Mouse (Mus musculus) adrenal gland, adult 2 months (tissue): Measurements from ENCODE around the gene Prkd2. TPM values are rescaled to one million over a fixed set of nuclear protein-coding genes. Genes with fewer than 3 reads are reported as not detected.

Experiments
- DNase-seq: peaks from one replicate; pipeline ENCODE4 v3.0.0; 2021
- polyA plus RNA-seq: library from polyadenylated mRNA; depleted of rRNA; stranded (reverse); fragments of >200 nt; gene quantifications from 2 replicates; pipeline ENCODE4 v1.2.3, GENCODE M21; 2012
- total RNA-seq, 2 experiments: library from RNA; stranded (reverse); gene quantifications; 2 replicates each; pipeline ENCODE4 v1.2.3; 2021

The Prkd2 gene
- total and polyA plus RNA-seq, 3 experiments, result 16.0 to 39.2 (median 18.4) TPM

DNA sequence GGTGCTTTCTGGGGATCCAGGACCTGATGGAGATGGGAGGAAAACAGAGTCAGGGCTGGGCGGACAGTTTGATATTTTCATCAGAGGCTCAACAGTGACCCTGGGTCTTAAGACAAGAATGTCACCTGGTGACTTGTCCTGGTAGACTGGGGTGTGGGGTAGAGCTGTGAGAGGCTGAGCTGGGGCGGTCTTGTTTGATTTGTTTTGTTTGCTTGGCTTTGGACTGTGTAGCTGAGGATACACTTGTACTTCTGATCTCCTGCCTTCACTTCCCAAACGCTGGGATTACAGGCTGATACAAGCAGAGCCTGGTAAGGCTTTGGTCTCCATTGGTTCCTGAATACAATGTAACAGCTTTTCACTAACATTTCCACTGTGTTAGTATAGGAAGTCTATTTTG lies 24.8 kb downstream of the Prkd2 start:
- DNase-seq, result no peak

DNA sequence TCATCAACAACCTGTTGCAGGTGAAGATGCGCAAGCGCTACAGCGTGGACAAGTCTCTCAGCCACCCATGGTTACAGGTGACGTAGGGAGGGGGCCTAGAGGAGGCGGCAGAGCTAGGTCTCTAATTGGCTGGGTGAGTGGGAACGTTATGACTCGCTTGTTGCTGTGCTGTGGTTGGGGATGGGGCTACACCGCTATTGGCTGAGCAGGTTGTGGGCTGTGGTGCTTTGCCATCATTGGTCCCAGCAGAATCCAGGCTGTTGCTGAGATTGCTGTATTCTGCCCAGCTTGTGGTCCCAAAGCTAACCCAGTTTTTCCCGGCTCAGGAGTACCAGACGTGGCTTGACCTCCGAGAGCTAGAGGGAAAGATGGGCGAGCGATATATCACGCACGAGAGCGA lies 26.8 kb downstream of the Prkd2 start:
- DNase-seq, result peak; percentile 54

DNA sequence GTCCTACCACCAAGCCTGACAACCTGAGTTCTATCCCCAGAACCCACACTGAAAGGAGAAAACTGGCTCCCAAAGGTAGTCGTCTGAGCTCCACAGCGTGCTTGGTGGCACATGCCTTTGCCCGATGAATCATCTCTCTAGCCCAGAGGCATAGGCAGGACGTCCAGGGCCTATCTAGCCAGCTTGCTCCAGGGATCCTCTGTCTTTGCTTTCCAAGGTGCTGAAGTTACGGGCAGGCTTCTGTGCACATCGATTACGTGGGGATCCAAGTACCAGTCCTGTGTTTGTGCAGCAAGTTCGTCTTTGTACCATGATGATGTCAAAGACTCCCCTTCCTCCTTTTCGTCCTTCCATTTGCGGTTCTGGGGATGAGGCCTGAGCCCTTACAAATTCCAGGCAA lies 28.9 kb downstream of the Prkd2 start:
- no peak for DNase-seq

DNA sequence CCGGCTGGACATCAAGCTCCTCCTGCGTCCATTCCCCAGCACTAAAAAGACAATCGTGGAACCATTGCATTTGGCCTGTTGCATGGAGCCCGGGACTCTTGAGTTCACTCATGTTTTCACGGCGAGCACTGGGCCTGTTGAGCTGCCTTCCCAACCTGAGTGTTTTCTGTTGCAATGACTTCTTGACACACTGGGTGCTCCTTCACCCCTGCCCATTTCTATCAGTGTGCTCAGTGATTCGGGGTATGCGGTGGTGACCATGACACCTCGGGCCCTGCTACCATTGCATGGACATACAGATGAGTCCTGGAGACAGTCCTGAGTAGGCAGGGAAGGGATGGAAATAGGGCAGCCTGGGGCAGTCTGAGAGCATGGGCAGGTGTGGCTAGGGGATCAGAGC lies 29.8 kb downstream of the Prkd2 start:
- no peak for DNase-seq

DNA sequence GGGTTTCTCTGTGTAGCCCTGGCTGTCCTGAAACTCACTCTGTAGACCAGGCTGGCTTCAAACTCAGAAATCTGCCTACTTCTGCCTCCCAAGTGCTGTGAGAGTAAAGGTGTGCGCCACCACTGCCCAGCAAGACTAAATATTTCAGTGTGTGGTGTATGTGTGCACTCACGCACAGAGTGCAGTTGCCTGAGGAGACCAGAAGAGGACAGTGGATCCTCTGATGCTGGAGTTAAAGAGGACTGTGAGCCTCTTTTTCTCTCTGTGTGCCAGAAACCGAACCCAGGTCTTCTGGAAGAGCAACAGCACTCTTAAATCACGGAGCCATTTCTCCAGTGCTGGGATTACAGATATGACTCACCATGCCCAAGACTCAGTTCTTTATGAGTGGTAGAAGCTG lies 30.7 kb downstream of the Prkd2 start:
- no peak for DNase-seq

DNA sequence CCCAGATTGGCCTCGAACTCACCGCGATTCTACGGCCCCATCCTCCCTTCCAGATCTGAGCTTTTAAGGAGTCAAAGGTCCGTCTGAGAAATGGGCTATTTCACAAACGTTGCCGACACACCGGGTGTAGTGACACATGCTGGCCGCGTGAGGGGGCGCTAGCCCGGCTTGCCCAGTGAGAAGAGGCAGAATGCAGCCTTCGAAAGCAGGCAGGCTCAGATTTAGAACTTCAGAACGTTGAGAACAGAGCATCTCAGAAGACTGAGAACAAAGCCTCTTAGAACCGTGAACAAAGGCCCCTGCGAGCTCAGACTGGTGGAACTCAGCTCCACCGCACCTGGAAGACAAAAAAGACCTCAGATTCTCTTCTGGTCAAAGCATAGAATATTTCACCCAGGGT lies 31.5 kb downstream of the Prkd2 start:
- DNase-seq, result peak; percentile 80

DNA sequence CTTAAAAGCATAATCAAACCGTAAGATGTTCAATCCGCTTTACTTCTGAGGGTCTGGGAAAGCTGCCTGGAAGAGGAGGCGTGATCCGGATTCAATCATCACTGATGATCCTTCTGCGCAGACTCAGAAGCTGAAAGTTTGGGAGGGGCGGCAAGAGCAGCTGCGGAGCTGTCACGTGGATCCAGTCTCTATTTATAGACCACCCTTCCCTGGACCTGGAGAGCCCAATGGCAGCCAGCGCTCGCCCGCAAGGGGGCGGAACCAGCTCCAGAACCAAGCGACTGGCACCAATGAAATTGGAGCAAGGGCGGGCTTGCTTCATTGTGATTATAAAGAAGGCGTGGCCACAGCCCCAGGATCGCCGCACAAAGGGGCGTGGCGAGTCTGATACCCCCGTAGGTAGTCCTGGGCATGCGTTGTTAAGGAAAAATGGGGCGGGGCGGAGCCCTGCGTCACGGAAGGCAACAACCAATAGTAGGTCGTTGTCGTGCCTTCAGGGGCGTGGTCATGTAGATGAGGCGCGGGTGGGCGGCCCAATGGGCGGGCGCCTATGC lies 32.1 kb downstream of the Prkd2 start:
- peak; percentile 100 for DNase-seq

DNA sequence AGATGAGACGGTGACA lies 32.4 kb downstream of the Prkd2 start, which contains the start of gene Dact3:
TSS of gene Dact3 (plus strand) at position 8 of the 16 bp plus-strand sequence.
- DNase-seq, result no peak

DNA sequence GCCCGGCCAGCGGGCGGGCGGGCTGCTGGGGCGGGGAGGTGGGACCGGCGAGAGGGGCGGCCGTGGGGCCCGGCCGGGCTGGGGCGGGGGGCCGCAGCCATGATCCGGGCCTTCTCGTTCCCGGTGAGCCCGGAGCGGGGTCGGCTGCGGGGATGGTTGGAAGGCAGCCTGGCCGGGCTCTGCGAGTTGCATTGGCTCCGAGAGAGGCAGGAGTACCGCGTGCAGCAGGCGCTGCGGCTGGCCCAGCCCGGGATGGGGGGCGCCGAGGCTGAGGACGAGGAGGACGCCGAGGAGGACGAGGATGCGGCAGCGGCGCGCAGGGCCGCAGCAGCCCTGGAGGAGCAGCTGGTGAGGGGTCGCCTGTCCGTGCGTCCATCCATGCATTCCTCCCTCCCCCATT lies 32.6 kb downstream of the Prkd2 start:
- no peak for DNase-seq

DNA sequence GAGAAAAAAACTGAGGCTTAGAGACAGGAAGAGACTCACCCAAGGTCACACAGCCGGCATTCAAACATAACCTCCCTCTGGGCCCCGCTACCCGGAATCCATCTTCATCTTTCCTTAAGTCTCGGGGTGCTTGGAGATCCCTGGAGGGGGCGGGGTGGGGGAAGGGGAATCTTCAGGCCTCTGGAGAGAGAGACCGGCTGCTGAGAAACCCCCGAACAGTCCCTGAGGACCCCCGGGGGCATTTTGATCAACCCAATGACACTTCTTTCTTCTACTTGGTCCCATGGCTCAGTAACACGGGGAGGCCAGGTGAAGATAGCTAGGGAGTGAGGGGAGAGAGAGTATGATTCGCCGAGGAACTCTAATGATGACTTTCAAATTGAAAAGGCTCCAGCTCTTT lies 33.3 kb downstream of the Prkd2 start:
- no peak for DNase-seq

DNA sequence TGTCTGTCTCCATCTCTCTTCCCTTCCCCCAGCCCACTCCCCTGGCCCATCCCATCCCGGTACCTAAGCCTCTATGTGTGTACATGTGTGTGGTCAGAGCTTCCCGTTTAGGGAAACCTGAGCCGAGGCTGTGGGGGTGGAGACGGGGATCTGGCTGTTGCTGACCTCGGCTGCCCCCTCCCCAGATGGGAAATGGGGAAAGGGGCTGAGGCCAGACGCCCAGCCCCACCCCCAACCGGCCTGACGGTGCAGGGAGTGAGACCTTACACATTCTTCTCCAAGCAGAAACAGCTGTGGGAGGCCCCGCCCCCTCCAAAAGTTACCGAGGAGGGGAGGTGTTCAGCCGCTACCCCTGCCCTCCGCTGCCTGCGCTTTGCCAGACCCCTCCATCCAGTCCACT lies 33.9 kb downstream of the Prkd2 start:
- DNase-seq, result no peak

DNA sequence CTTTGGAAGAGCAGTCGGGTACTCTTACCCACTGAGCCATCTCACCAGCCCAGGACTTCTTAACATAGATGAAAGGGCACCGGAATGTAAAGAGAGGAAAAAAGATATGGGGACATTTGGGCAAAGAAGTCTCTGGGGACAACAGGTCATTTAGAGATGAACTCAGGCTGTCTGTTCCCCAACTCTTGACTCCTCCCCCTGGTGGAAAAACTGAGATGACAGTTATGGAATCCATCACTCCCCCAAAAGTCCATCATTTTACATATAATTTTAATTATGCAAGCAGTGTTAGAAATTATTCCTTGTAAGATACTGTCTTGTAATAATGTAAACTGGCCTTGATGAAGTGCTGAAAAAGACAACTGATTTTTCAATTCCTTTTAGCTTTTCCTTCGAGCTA lies 35.0 kb downstream of the Prkd2 start:
- DNase-seq, result no peak

DNA sequence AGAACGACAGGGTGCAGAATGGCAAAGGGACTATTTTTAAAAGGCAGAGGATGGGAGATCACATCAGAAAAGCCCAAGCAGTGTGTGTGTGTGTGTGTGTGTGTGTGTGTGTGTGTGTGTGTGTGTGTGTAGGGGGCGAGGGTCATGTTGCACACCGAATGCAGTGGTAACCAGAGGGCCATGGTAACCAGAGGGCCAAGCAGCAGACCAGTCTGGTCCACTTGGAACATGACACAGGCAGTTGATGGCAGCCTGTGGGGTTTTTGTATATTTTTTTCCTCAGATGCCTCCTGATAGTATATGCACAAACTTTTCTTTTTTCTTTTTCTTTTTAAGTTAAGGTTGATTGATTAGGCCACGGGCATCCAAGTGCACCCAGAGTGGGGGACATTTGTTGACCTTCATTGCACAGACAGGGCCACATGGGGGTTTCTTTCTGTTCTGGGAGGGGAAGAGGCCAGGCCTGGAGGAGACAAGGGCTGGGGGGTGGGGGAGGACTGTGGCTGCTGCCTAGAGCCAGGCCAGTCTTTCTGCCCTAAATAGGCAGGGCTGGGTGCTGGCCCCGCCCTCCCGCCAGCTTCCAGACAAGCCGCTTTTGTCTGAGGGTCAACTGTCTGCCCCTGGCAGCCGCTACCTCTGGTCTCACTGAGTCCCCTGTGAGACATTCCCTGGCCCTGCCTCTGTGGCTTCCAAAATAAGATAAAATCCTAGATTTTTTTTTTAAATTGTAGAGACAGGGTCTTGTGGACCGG lies 37.3 kb downstream of the Prkd2 start:
- DNase-seq, result no peak

DNA sequence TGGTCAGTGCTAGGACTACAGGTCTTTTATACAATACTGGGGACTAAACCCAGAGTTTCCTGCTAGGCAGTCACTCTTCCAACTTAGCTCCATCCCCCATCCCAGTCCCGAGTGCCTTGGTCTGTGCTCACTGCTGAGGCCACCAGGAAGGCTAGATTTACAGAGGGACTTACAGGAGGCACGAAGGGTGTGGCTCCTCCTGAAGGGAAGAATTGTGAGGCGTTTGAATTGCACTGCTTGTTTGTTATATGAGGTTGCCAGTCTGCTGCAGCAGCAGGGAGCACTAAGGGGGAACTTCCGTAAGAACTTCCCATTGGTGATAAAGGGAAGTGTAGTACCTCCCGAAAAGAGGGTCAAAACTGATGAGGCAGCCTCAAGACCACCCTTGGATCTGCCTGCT lies 37.9 kb downstream of the Prkd2 start:
- no peak for DNase-seq

DNA sequence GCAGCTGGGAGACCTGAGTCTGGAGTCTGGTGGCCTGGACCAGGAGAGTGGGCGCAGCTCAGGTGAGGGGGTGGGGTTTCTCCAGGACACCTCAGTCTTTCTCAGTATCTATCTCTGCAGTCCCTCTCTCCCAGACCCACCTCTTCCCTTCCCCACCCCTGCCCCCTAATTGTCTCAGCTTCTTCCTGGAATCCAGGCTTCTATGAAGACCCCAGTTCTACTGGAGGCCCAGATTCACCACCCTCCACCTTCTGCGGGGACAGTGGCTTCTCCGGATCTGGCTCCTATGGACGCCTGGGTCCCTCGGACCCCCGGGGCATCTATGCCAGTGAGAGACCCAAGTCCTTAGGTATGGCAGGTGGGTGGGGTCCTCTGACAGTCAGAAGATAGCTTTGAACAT lies 40.5 kb downstream of the Prkd2 start:
- no peak for DNase-seq

DNA sequence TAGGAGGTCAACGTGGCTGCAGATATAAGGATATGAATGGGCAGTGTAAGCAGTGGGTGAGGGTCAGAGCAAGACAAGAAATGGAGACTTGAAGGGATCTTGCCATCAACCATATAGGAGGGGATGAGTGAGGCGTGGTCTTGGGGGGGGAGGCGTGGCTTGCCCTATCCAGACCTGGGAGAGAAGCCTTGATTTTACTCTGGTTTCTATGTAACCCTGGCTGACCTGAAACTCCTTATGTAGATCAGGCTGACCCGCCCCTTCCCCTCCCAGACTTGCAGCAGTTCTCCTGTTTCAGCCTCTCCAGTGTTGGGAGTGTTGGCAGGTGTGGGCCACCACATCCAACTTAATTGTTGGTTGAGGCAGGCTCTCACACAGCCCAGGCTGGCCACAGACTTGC lies 41.6 kb downstream of the Prkd2 start:
- DNase-seq, result no peak

DNA sequence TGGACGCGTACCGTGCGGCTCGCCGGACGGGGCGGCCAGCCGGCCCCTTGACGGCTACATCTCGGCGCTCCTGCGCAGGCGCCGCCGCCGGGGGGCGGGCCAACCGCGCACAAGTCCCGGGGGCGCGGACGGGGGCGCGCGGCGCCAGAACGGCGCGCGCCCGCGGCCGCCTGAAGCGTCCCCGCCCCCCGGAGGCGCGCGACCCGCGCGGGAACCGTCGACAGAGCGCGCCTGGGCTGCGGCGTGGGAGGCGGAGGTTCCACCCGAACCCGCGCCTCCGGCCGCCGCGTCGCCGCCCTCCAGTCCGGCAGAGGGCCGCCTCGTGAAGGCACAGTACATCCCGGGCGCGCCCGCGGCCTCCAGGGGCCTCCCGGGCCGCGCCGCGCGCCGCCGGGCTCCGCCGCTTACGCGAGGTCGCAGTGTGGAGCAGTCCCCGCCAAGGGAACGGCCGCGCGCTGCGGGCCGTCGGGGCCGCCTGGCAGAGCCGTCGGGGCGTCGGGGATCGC lies 42.6 kb downstream of the Prkd2 start:
- no peak for DNase-seq

DNA sequence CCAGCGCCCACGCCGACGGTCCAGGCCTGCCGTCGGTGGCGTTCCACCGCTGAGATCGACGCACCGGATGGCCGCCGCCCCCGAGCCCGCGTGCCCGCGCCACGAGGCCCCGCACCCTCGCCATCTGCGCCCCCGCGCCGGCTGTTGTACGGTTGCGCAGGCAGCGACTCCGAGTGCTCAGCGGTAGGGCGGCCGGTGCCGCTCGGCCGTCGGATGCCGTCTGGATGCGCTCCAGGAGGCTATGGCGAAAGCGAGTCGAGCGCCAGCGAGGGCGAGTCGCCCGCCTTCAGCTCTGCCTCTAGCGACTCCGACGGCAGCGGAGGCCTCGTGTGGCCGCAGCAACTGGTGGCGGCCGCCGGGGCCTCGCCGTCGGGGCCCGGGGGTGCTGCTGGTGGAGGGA lies 43.2 kb downstream of the Prkd2 start:
- no peak for DNase-seq

DNA sequence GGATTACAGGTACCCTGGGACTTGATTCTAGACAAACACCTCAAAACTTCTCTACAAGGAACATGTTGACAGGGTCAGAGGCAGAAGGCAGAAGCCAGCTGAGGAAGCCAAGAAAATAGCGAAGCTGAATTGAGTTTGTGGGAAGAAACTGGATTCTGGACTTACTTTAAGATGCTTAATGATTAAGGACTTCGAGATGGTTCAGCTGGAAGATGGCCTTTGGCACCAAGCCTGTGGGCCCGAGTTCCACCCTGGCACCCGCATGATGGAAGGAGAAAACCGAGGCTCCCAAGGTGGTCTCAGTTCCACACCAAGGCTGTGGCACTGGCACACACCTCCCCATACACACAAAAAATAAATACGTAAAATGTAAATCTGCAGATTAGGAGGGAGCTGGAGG lies 47.8 kb downstream of the Prkd2 start:
- no peak for DNase-seq

DNA sequence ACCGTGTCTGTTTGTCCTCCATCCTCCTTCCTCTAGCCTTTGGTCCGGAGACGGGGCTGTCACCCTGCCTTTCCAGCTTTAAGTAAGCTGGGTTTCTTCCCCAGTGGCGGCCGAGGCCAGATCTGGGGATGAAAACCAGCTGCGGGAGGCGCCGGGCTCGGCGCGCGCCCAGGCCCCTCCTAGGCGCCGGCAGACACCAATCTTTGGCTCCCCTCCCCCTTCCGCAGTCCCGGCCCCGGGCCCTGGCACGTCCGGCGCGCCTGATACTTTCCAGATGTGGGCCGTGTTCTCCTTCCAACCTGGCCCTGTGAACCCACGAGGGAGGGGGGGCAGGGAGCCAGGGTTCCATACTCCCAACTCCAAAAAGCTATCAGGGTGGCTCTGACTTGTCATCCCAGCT lies 48.2 kb downstream of the Prkd2 start:
- peak; percentile 71 for DNase-seq

DNA sequence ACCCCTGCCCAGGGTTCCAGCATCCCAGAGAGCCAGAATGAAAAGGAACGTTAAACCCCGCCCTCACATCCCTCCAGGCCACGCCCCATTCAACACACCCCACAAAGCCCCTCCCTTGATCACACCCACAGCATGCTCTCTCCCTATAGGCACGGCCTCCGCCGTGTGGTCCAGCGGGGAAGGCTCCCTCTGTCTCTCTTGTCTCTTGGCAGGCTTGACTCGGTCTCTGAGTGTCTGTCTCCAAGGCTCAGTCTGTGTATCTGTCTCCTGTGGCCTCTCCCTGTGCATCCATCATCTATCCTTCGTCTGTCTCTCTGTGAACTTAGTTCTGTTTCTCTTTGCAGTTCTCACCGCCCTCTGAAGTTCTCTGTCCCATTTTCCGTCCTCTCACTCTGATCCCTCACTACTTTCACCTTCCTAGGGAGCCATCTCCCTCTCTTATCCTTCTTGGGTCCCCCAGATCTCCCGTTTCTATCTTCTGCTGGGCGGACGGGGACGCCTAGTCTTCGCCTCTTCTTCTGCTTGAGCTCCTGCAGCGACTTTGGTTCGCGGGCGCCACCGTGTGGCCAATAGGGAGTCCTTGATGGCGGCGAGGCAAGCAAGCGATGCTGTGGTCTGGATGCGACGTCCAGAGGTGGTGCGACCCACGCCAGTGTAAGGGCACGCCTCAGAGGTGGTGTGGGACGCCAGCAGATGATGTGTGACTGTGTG lies 49.1 kb downstream of the Prkd2 start, which contains the start of gene Gng8:
TSS of gene Gng8 (plus strand) at position 146 of the 711 bp plus-strand sequence.
- DNase-seq, result peak; percentile 85

DNA sequence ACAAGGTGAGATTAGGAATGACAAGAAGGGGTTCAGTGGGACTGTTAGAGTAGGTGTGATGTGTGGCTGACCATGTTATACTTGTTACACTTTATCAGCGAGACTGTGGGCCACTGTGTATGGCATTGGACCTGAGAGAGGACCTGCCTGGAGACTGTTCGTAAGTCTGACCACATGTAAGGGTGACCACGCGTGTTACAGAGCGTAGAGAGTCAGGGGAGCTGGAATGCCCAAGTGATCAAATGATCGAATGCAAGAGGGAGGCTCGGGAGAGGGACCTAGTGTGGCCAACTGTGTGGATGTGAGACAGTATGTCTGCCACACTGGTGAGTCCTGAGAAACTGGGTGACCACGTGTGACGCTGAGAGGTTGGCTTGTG lies 49.6 kb downstream of the Prkd2 start:
- DNase-seq, result no peak

DNA sequence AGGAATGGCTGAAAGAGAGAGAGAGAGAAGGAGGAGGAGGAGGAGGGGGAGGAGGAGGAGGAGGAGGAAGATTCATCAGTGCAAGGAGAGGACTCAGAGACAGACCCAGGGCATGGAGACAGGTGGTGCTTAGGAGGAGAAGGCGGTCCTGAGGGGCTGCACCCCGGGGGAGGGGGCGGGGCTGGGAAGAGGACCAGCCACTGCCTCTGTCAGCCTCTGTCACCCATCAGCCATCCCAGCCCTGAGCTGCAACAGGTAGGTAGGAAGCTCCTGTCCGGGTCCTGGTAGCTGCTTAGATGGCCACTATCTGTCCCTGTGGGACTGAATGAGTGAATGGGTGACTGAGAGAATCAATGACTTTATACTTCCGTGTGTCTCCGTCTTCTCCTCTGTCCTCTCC lies 50.9 kb downstream of the Prkd2 start:
- DNase-seq, result no peak

DNA sequence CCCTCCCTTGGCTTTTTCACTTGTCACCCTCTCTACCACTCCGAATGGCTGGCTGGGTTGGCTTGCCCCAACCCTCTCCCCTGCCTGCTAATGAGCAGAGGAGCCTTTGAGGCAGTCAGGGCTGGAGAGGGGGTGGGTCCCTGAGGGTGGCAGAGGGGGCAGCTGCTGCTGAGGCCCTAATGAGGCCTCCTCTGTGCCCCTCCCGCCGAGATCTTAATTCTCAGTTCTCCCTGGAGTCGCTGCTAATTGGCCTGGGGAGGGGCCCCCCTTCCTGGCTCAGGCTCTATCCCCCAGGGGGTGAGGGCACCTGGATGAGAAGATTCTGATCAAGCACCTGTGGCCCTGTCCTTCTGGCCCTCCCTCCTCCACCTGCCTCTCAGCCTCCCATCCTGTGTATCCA lies 51.6 kb downstream of the Prkd2 start:
- no peak for DNase-seq
